ENCODE assay signal across 8 mouse cellular contexts in genomic region chrX:50550297-50550696, GRCm38 (mm10).
DNase-seq lines count a peak whose midpoint lies in the region; ATAC-seq and TF ChIP-seq lines count a peak whose summit lies in the region.

No protein-coding gene starts in this region.

- H3K27me3 ChIP-seq in lung, embryonic 15.5 days, result no peaks in the 10 kb centered on the region
- H3K27me3 ChIP-seq in heart, embryonic 11.5 days (ENCODE audit: control insufficient read depth, insufficient read depth, low read length), result no peaks in the 10 kb centered on the region
- H3K27me3 ChIP-seq in kidney, embryonic 15.5 days, result no peaks in the 10 kb centered on the region
- no peaks in the 10 kb centered on the region for H3K27me3 ChIP-seq in midbrain, embryonic 13.5 days

- H3K27ac ChIP-seq in lung, embryonic 15.5 days, result no peak overlapping the region
- H3K27ac ChIP-seq in heart, embryonic 11.5 days (ENCODE audit: low read depth, low read length), result no peak overlapping the region
- H3K27ac ChIP-seq in kidney, embryonic 15.5 days, result no peak overlapping the region
- no peak overlapping the region for H3K27ac ChIP-seq in midbrain, embryonic 13.5 days

- TF ChIP-seq CTCF in lung, adult 2 months (IDR thresholded peaks at IDR 0.05; ENCODE audit: insufficient read depth, low read length), result no peak

- no peak overlapping the region for H3K9ac ChIP-seq in lung, embryonic 15.5 days
- H3K9ac ChIP-seq in heart, embryonic 11.5 days (ENCODE audit: low read depth, low read length), result 0 out of 2 replicates have a peak overlapping the region, but pooled peaks have one; percentile 16
- no peak overlapping the region for H3K9ac ChIP-seq in kidney, embryonic 15.5 days
- H3K9ac ChIP-seq in midbrain, embryonic 13.5 days (replicated peaks), result no peak overlapping the region

- no peaks in the 10 kb centered on the region for H3K9me3 ChIP-seq in lung, embryonic 15.5 days
- H3K9me3 ChIP-seq in heart, embryonic 11.5 days (replicated peaks; ENCODE audit: control insufficient read depth, low read length), result no peaks in the 10 kb centered on the region
- no peaks in the 10 kb centered on the region for H3K9me3 ChIP-seq in kidney, embryonic 15.5 days (replicated peaks)
- no peaks in the 10 kb centered on the region for H3K9me3 ChIP-seq in midbrain, embryonic 13.5 days

- ATAC-seq in lung, embryonic 15.5 days (ENCODE audit: borderline replicate concordance, extremely low read depth, low FRiP score, low TSS enrichment), result no peak
- no peak for ATAC-seq in heart, embryonic 11.5 days (replicated peaks; ENCODE audit: insufficient number of reproducible peaks, low FRiP score, low TSS enrichment)
- ATAC-seq in kidney, embryonic 15.5 days (replicated peaks; ENCODE audit: low FRiP score), result no peak
- no peak for ATAC-seq in midbrain, embryonic 13.5 days
- no peak for ATAC-seq in monocyte, adult 5-6 weeks (replicated peaks; ENCODE audit: insufficient number of reproducible peaks, low FRiP score, low TSS enrichment, poor library complexity, severe bottlenecking)

- H3K4me3 ChIP-seq in lung, embryonic 15.5 days, result peak overlapping the region; percentile 35
- H3K4me3 ChIP-seq in lung, adult 2 months (replicated peaks; ENCODE audit: extremely low read depth, low read depth, low read length), result no peak overlapping the region
- peak overlapping the region; percentile 32 for H3K4me3 ChIP-seq in heart, embryonic 11.5 days (ENCODE audit: low read depth, low read length)
- H3K4me3 ChIP-seq in kidney, embryonic 15.5 days (replicated peaks), result peak overlapping the region; percentile 45
- peak overlapping the region; percentile 29 for H3K4me3 ChIP-seq in midbrain, embryonic 13.5 days (replicated peaks)

- 54% methylated on average over 10 of the region's 10 CpGs for WGBS in lung, embryonic 15.5 days
- 37% methylated on average over 10 of the region's 10 CpGs for WGBS in lung, adult 2 months
- WGBS in heart, embryonic 11.5 days (ENCODE audit: insufficient replicate concordance), result 51% methylated on average over 10 of the region's 10 CpGs
- WGBS in kidney, embryonic 15.5 days, result 52% methylated on average over 10 of the region's 10 CpGs
- WGBS in midbrain, embryonic 13.5 days, result 49% methylated on average over 10 of the region's 10 CpGs

- no peaks in the 10 kb centered on the region for H3K36me3 ChIP-seq in lung, embryonic 15.5 days
- no peaks in the 10 kb centered on the region for H3K36me3 ChIP-seq in heart, embryonic 11.5 days (ENCODE audit: control insufficient read depth, insufficient read depth, low read length)
- H3K36me3 ChIP-seq in kidney, embryonic 15.5 days, result no peaks in the 10 kb centered on the region
- H3K36me3 ChIP-seq in midbrain, embryonic 13.5 days, result no peaks in the 10 kb centered on the region

- no peak for TF ChIP-seq POLR2A in lung, adult 2 months (IDR thresholded peaks at IDR 0.05; ENCODE audit: borderline replicate concordance, extremely low read depth, low read depth, low read length)

- H3K4me2 ChIP-seq in lung, embryonic 15.5 days, result peak overlapping the region; percentile 41
- peak overlapping the region; percentile 45 for H3K4me2 ChIP-seq in heart, embryonic 11.5 days
- peak overlapping the region; percentile 52 for H3K4me2 ChIP-seq in kidney, embryonic 15.5 days
- peak overlapping the region; percentile 28 for H3K4me2 ChIP-seq in midbrain, embryonic 13.5 days (replicated peaks)

- no peaks in the 10 kb centered on the region for H3K4me1 ChIP-seq in lung, embryonic 15.5 days
- H3K4me1 ChIP-seq in lung, adult 2 months (ENCODE audit: control insufficient read depth, insufficient read depth, low read length), result no peaks in the 10 kb centered on the region
- no peaks in the 10 kb centered on the region for H3K4me1 ChIP-seq in heart, embryonic 11.5 days (ENCODE audit: control insufficient read depth, insufficient read depth, low read length)
- no peaks in the 10 kb centered on the region for H3K4me1 ChIP-seq in kidney, embryonic 15.5 days
- no peaks in the 10 kb centered on the region for H3K4me1 ChIP-seq in midbrain, embryonic 13.5 days (replicated peaks)

- no peak for DNase-seq in lung, adult 2 months
- DNase-seq in ZHBTc4 (ENCODE audit: low read depth, low spot score), result peak; percentile 79
- DNase-seq in c-Kit-positive CD71-positive TER-119-positive erythroid progenitor cells, embryonic 14.5 days (ENCODE audit: low spot score), result no peak
